Mouse (Mus musculus) erythroblast, embryonic 14.5 days (primary cell): ENCODE measurements around the gene Nfkbib.

Experiments
- GATA1 ChIP-seq: IDR thresholded peaks from 2 replicates; pipeline ENCODE4 v1.6.1; 2012; ENCODE audit warnings: low read length, inconsistent platforms, mixed read lengths
- TAL1 ChIP-seq: IDR thresholded peaks from 3 replicates; pipeline ENCODE4 v1.6.1; 2012; ENCODE audit warnings: low read length, inconsistent platforms, mixed read lengths

- no peak for TF ChIP-seq GATA1
- no peak for TF ChIP-seq TAL1
These were observed 47.7 kb downstream of the Nfkbib start for GRCm38 (mm10) chr7:28719650-28720049.
